Mouse (Mus musculus) A20 (cell line): ENCODE data around the gene Ndufaf1.
A peak's percentile ranks its signal among the peaks of the same experiment; 100 is the strongest.
"Not testable (repeated sequence)": the region's sequence is repeated elsewhere in the genome, so short reads cannot be mapped to it uniquely, and the experiment has no call there.

ENCODE experiments used
- DNase-seq: peaks from one replicate; pipeline ENCODE4 v3.0.0-alpha.2; 2011; ENCODE audit warnings: low read depth, low spot score

Ndufaf1 gene

DNA sequence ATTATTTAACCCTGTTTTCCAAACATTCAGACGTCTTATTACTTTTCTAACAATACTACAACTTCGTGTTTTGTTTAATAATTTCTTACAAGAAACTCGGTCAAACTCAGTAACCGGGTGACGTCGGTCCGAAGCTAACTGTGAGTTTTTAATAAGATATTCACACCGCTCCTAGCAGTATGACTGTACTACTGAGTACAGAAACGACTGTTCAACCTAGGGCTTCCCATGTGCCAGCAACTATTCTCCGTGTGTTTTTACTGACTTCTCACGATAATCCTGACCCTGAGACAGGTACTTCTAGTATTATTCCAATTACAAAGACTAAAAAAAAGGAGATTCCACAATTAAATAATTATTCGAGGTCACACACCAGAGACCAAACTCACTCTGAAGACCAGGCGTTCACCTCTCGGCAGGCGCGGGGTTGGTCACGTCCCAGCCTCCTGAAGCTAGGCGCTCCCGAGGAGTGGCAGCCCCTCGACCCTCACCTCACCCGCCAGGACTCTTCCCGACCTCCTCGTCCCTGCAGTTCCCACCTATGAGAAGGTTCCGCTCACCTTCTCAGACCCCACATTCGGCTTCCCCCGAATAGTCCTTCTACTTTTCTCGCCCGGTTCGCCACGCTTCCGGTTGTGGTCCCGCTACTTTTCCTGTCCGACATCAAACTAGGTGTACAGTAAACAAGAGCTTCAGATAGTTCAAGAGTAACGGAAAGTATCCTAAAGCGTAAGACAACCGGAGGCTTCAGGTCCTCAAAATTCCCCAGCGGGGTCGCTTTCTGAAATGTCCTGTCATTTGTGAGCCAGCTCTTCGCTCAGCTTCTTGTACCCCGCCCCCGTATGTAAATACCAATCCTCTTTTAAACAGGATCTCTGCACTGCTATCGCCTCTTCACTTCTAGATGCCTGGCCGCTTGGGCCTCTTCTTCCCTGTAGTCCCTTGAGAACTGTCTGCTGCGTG lies at the start of gene Ndufaf1:
Ndufaf1 (minus strand) TSS at position 608 of the 963 bp plus-strand sequence.
- peak; percentile 93 for DNase-seq

DNA sequence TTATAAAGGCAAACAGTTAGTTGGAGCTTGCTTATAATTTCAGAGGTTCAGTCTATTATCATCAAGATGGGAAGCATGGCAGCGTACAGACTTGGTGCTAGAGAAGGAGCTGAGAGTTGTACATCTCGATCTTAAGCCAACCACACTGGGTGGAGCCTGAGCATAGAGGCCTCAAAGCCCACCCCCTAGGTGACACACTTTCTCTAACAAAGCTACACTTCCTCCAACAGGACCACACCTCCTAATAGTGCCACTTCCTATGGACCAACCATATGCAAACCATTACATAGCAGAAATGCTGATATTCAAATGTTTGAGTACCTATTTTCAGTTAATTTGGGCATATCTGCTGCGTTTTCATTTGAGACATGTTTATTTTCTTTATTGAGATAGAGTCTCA lies 47.4 kb upstream of the Ndufaf1 start:
- DNase-seq, result peak; percentile 43

- DNase-seq, result no peak
These were observed 45.0 kb upstream of the Ndufaf1 start for GRCm38 (mm10) chr2:119707676-119708075.

GRCm38 (mm10) chr2:119703171-119703570 lies 40.5 kb upstream of the Ndufaf1 start:
- no peak for DNase-seq

DNA sequence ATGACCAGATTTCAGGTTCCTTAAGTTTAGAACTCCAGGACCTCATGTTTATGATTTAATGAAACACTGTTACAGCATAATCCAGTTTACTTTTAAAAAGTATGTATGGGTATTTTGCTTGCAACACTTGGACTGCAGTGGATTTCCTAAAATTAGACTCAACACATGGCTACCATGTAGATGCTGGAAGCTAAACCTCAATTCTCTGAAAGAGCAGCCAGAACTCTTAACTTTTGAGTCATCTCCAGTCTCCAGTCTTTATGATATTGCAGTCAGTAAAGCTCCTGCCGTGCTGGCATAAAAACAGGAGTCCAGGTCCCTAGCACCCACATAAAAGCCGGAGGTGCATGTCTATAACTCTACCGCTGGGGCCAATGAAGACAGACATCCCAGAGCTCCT lies 37.3 kb upstream of the Ndufaf1 start:
- no peak for DNase-seq

GRCm38 (mm10) chr2:119698472-119698871 lies 35.8 kb upstream of the Ndufaf1 start:
- peak; percentile 86 for DNase-seq

GRCm38 (mm10) chr2:119696111-119696510 lies 33.5 kb upstream of the Ndufaf1 start:
- peak; percentile 69 for DNase-seq

GRCm38 (mm10) chr2:119694826-119695225 lies 32.2 kb upstream of the Ndufaf1 start:
- DNase-seq, result peak; percentile 59

GRCm38 (mm10) chr2:119692003-119692701 lies 29.5 kb upstream of the Ndufaf1 start:
- DNase-seq, result peak; percentile 54

GRCm38 (mm10) chr2:119683706-119684105 lies 21.1 kb upstream of the Ndufaf1 start:
- DNase-seq, result no peak

GRCm38 (mm10) chr2:119675831-119676230 lies 13.2 kb upstream of the Ndufaf1 start:
- peak; percentile 39 for DNase-seq

GRCm38 (mm10) chr2:119675215-119675784 lies 12.7 kb upstream of the Ndufaf1 start:
- DNase-seq, result no peak

- DNase-seq, result peak; percentile 91
These were observed 12.0 kb upstream of the Ndufaf1 start, which contains the start of gene Rtf1 for GRCm38 (mm10) chr2:119674525-119675214. TSS of gene Rtf1 (plus strand) at chr2:119675068.

GRCm38 (mm10) chr2:119669010-119669409 lies 6.4 kb upstream of the Ndufaf1 start:
- peak; percentile 27 for DNase-seq

- DNase-seq, result not testable (repeated sequence)
These were observed 3.1 kb upstream of the Ndufaf1 start for GRCm38 (mm10) chr2:119665744-119666143.

- peak; percentile 31 for DNase-seq
These were observed 18.4 kb downstream of the Ndufaf1 start for GRCm38 (mm10) chr2:119644254-119644653.

DNA sequence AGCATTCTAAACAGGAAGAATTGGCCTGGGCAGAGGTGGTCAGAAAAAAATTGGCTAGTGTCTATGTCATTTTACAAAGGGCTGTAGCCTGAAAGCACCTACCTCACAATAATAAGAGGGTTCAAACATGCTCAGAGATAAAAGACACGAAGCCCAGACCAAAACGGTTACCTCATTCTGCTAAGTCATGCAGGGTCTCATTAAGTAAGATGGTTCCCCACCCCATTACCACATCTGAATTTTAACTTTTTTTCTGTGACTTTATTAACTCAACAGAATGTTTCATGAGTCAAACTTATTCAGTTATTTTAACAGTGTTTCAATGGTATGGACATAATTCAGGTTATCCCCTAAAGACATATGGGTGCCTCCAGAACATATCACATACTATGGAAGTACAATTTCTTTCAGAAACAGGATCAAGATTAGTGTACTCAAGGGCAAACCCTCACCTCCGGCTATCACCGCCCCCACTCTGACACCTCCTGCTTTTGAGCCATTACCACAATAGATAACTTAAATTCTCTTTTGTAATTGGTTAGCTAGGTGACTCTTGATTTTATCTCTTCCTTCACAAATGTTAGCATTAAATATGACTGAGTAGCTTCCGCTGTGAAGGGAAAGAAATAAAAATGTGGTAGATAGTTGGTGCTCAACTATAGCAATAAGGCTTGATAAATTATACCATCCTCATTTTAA lies 21.3 kb downstream of the Ndufaf1 start:
- no peak for DNase-seq

DNA sequence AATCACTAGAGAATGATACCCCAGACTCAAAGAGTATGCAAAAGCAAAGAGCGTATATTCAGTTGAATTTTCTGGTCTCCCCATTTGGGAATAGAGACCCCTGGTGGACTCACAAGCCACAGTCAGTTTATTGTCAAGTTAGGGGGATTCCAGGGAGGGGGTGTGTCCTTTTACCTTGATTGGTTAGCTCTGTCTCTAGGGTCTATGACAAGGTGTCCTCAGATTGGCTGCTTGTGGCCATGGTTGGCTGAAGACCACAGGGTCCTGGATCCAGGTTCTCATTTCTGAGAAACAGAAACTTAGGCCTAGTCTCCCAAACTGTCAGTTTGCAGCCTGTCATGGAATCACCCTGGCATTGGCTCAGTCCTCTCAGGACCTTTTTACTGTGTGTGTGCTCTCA lies 25.8 kb downstream of the Ndufaf1 start:
- peak; percentile 25 for DNase-seq

GRCm38 (mm10) chr2:119621302-119621701 lies 41.3 kb downstream of the Ndufaf1 start:
- peak; percentile 48 for DNase-seq

DNA sequence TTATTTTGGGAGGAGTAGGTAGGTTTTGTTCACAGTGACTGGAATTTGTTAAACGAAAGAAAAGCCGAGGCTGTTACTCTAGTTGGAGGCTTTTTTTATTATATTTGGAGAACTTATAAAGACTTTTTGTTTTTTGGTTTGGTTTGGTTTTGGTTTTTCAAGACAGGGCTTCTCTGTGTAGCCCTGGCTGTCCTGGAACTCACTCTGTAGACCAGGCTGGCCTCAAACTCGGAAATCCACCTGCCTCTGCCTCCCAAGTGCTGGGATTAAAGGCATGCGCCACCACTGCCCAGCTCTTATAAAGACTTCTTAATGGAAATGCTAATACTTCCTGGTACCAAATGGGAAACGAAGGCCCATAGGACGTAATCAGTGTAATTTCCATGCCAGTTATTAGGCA lies 43.6 kb downstream of the Ndufaf1 start:
- not testable (repeated sequence) for DNase-seq
